Mouse (Mus musculus): ENCODE measurements around the gene Atrn.

GRCm38 (mm10) chr2:130979138-130979537 is 72.8 kb downstream of the Atrn start:
- no peak for TF ChIP-seq CTCF (IDR thresholded peaks at IDR 0.05; ENCODE audit: extremely low read depth, insufficient read depth, low read length)
- no peak for TF ChIP-seq POLR2A (IDR thresholded peaks at IDR 0.05; ENCODE audit: extremely low read depth, insufficient read depth, low read length)

Data from cortical plate, adult 2 months (tissue).